Mouse (Mus musculus) Muller cell, postnatal 12 days (primary cell): ENCODE data around the gene Clvs2.

ENCODE experiments used
- DNase-seq: peaks from one replicate; pipeline ENCODE4 v3.0.0-alpha.2; 2015; ENCODE audit errors: inconsistent ontology term

The Clvs2 gene

GRCm38 (mm10) chr10:33624131-33624879 is at the start of gene Clvs2:
Gene Clvs2 (minus strand): TSS chr10:33624769.
- DNase-seq = peak; percentile 30

GRCm38 (mm10) chr10:33653142-33653541 is 28.6 kb upstream of the Clvs2 start:
- DNase-seq = peak; percentile 31

GRCm38 (mm10) chr10:33623577-33623991 is 985 bp downstream of the Clvs2 start:
- DNase-seq = no peak

GRCm38 (mm10) chr10:33622700-33623099 is 1.9 kb downstream of the Clvs2 start:
- DNase-seq = no peak

- no peak for DNase-seq
Observed at GRCm38 (mm10) chr10:33616207-33616606, 8.4 kb downstream of the Clvs2 start.

- no peak for DNase-seq
Observed at GRCm38 (mm10) chr10:33613197-33613596, 11.4 kb downstream of the Clvs2 start.

GRCm38 (mm10) chr10:33592732-33593131 is 31.8 kb downstream of the Clvs2 start:
- no peak for DNase-seq

- DNase-seq = no peak
Observed at GRCm38 (mm10) chr10:33588800-33589199, 35.8 kb downstream of the Clvs2 start.

- DNase-seq = no peak
Observed at GRCm38 (mm10) chr10:33587118-33587517, 37.5 kb downstream of the Clvs2 start.

- peak; percentile 74 for DNase-seq
Observed at GRCm38 (mm10) chr10:33558081-33558480, 66.5 kb downstream of the Clvs2 start.

- DNase-seq = no peak
Observed at GRCm38 (mm10) chr10:33540331-33540730, 84.2 kb downstream of the Clvs2 start.
